Mouse (Mus musculus): ENCODE measurements around the gene Sipa1.

Sipa1 gene

DNA sequence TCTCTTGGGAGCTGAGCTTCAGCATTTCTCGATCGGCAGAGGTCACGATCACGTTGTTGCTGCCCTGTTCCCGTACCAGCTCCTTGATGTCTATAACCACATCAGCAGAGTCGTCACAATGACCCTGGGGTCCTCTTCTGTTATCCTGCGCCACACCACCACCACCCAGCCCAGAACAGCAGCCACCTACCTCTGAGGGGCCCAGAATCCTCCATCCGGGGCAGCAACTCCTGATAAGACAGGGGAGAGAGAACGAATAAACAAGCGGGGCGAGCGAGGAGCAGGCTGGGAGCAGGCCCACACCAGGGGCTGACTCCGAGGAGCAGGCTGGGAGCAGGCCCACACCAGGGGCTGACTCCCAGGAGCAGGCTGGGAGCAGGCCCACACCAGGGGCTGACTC is 22.9 kb upstream of the Sipa1 start:
- DNase-seq = no peak

DNA sequence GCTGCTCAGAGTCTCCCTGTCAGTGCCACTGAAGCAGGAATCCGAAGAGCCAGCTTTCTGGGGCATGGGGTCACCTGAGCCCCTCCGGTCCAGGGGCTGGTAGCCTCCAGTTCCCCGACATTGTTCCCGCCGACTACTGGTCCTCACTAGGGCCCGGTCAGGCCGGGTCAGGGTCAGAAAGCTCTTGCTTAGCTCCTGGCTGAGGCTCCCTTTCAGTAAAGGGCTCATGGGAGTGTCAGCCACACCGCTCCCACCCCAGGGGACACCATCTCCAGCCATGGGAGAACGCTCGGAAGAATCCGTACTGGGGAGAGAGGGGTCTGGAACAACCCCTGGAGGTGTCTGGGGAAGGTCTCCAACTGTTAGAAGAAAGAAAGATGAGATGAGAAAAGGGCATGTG is 22.4 kb upstream of the Sipa1 start:
- DNase-seq = no peak

GRCm38 (mm10) chr19:5685431-5685830 is 21.9 kb upstream of the Sipa1 start:
- DNase-seq = no peak

- DNase-seq = no peak
Measured at GRCm38 (mm10) chr19:5684985-5685384, 21.5 kb upstream of the Sipa1 start.

GRCm38 (mm10) chr19:5684236-5684635 is 20.7 kb upstream of the Sipa1 start:
- no peak for DNase-seq

GRCm38 (mm10) chr19:5680432-5680831 is 16.9 kb upstream of the Sipa1 start:
- no peak for DNase-seq

DNA sequence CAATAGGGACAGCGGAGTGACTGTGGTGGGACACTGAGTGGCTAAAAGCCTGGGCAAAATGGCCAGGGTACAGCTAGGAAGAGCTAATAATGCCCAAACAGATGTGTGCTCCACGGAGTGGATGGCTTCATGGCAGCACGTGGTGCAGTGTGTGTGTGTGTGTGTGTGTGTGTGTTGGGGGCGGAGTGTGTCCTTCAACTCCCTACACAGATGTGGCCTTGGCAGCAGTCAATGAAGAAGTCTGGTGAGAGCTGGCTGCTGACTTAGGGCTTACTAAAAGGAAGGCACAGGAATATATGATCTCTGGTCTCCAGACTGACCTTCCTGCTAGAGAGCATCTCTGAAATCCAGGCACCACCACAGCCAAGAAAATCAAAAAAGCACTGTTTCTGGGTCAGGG is 4.9 kb upstream of the Sipa1 start:
- no peak for DNase-seq

GRCm38 (mm10) chr19:5666386-5666785 is 2.9 kb upstream of the Sipa1 start:
- DNase-seq = no peak

- no peak for DNase-seq
Measured at GRCm38 (mm10) chr19:5665465-5665864, 2.0 kb upstream of the Sipa1 start.

DNA sequence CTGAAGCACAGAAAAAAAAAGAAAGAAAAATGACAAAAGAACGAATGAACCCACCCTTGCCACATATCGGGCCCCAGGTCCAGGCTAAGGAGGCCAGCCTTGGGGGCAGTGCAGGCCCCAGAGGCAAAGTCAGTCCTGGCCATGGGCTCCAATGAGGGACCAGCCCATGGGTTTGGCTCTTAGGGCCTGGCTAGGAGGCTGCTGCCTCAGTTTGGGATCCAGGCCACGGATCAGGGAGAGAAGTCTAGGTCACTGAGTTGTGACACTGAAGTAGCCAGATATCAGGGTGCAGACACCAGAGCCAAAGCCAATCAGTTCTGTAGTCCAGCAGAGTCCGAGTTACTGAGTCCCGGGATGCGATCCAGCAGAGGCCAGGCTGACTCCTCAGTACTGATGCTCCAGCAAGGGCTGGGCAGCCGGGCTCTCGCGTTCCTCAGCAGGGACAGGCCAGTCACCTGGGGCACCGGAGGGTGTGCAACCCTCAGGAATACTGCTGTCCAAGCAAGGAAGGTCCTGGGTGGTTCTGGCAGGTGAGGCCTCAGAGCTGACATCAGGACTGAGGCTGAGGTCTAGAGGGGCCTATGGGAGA is 1.3 kb upstream of the Sipa1 start:
- no peak for DNase-seq

DNA sequence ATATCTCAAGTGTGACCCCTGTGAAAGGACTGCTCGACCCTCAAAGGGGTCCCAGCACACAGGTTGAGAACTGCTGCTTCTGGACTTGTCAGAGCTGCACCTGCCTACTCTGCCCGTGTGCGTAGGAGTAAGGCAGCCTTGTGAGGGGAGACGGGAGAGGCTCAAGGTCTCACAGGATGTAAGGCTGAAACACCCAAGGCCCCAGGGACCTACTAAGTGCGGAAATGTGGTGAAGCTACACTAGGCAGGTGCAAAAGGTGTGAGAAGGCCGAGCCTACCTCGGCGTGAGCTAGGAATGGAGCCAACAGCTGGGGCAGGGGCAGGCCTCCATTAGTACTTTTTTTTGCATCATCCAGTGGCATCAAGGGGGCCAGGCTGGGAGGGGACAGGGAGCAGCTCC is 1.2 kb downstream of the Sipa1 start:
- no peak for DNase-seq

GRCm38 (mm10) chr19:5660942-5661751 is 2.4 kb downstream of the Sipa1 start:
- DNase-seq = peak; percentile 64 to 71

DNA sequence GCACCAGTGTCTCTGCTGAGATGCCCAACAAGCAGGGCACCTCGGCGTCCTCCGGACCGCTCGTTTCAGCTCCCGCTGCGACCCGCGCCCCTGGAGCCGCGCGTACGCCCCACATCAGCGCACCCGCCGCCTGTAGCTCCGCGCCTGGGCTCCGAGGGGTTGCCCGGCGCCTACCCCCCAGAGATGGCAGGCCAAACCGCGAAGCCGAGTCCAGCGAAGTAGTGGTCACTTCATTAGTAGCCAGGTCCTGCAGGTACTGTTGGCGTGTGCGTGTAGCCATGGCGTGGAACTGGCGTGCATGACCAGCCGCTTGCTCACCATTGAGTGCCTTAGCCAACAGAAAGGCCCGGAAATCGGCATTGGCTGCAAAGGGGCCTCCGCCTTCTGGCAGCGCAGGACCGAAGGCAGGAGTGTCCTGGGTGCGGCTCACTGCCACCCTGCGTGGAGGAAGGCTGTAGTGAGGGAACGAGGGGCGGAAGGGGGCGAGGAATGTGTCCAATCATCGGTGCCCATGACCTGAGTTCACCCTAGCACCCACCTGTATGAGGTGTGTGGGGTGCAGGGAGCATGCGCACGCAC is 8.7 kb downstream of the Sipa1 start:
- DNase-seq = no peak

GRCm38 (mm10) chr19:5653969-5654719 is 9.4 kb downstream of the Sipa1 start:
- DNase-seq = no peak

GRCm38 (mm10) chr19:5652570-5652969 is 10.9 kb downstream of the Sipa1 start:
- no peak for DNase-seq

DNA sequence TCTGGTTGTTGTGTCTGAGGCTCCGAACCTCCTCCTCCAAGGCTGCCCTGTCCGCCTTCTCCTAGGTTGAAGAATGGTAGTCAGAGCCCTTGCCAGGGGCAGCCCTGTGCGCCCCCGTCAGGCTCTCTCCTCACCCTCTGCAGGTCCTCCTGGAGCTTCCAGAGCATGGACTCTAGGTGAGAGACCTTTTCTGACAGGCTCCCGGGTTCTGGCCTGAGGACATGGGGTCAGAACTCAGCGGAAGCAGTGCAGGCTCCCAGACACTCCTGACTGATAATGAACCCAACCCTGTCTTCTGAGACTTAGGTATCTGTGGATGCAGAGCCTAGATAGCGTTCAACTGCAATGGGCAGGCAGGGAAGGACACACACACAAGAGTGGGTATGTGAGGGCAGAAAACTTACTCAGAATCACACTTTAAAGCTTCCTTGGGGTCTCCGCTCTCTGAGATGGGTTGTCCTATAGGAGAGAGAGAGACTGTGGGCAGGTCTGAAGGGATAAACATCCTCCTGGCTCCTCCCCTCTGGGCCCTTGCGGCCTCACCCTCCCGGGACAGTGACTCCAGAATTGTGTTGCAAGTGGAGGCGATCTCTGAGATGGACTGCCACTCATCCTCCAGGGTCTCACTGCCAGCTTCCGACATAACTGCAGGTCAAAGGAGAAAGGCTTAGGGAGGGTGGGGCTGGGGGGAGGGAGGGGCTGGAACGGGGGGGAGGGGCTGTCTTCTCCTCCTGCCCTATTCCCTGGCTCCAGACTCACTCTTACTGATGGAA is 11.8 kb downstream of the Sipa1 start:
- no peak for DNase-seq

DNA sequence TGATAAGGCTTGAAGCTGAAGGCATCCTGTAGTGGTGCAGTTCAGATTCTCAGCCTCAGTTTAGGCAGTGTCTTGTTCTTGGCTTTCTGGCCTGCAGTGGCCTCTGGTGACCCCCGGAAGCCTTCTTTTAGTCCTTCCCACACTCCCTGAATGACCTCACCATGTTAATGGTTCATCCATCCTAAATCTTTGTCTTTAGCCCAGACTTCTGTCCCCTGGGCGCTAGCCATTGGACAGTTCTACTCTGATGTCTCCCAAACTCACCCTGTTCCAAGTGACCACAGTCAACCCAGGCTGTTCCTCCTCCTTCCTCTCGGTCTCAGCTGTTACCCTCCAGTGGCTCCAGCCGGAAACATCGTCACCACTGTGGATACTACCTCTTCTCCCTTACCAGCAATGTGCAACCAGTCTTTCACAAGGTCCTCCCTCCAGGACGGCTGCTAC is 14.2 kb downstream of the Sipa1 start:
- peak; percentile 48 to 51 for DNase-seq

GRCm38 (mm10) chr19:5648401-5649297 is 14.9 kb downstream of the Sipa1 start:
- peak; percentile 87 to 90 for DNase-seq

DNA sequence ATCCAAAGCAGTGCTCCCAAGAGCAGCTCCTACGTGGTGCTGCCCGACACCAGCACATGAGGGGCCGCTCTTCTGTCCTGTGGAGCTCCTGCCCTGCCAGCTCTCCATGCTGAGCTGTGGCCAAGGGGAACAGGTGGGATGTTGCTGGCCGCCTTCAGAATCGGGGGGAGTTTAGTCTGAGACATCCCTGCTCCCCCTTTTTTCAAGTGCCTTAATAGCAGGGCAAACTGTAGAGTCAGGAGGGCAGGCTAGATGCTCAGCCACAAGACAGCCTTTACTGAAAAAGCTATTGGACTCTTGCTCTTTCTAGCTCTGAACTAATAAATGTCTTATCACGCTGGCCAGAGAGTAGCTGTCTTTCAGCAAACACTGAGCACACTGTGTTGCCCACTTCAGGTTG is 15.7 kb downstream of the Sipa1 start:
- DNase-seq = no peak

GRCm38 (mm10) chr19:5646731-5647330 is 16.7 kb downstream of the Sipa1 start:
- no peak for DNase-seq

GRCm38 (mm10) chr19:5645280-5645679 is 18.2 kb downstream of the Sipa1 start:
- DNase-seq = no peak

Data from lung, adult 18-20 months (tissue).